Mouse (Mus musculus) bone marrow, adult 2 months (tissue): ENCODE data around the gene Rps9. TPM values are rescaled to one million over a fixed set of nuclear protein-coding genes. Genes with fewer than 3 reads are reported as not detected.

Experiments used
- H3K27ac ChIP-seq: fragments of 200-500 bp; 2 replicates; pipeline ENCODE4 v1.5.1; 2012; ENCODE audit warnings: low read depth, mild to moderate bottlenecking, control low read depth, inconsistent platforms, low read length; ENCODE audit not compliant: control insufficient read depth, poor library complexity, insufficient read depth
- H3K4me1 ChIP-seq: fragments of 200-500 bp; 2 replicates; pipeline ENCODE4 v1.6.1; 2011; ENCODE audit warnings: low read length; ENCODE audit not compliant: control insufficient read depth, insufficient read depth
- H3K4me3 ChIP-seq: fragments of 200-500 bp; replicated peaks from 2 replicates; pipeline ENCODE3; 2011; ENCODE audit warnings: mild to moderate bottlenecking, low read depth, low read length, control low read depth; ENCODE audit not compliant: control insufficient read depth
- CTCF ChIP-seq: fragments of 200-500 bp; IDR thresholded peaks from 2 replicates; pipeline ENCODE4 v1.5.1; 2011; ENCODE audit warnings: low read length, control low read depth; ENCODE audit not compliant: control insufficient read depth, insufficient read depth
- POLR2A ChIP-seq: fragments of 200-500 bp; IDR thresholded peaks from 2 replicates; pipeline ENCODE4 v1.6.1; 2011; ENCODE audit warnings: low read depth, mild to moderate bottlenecking, control low read depth, low read length, borderline replicate concordance; ENCODE audit not compliant: control insufficient read depth
- WGBS: fragments of 180-500 bp; shearing (Covaris S2); methylation state at CpG from one replicate; pipeline ENCODE4 v1.1.7; 2018; 5-methylcytosine and 5-hydroxymethylcytosine counted together
- polyA plus RNA-seq: library from polyadenylated mRNA; stranded (reverse); fragments of >200 nt; gene quantifications from 2 replicates; pipeline ENCODE4 v1.2.4, GENCODE M21; 2011; ENCODE audit warnings: low replicate concordance; ENCODE audit not compliant: missing spikeins, insufficient read depth, insufficient read length

Rps9 gene
- polyA plus RNA-seq = 3,380 and 3,507 TPM in 2 replicates

DNA sequence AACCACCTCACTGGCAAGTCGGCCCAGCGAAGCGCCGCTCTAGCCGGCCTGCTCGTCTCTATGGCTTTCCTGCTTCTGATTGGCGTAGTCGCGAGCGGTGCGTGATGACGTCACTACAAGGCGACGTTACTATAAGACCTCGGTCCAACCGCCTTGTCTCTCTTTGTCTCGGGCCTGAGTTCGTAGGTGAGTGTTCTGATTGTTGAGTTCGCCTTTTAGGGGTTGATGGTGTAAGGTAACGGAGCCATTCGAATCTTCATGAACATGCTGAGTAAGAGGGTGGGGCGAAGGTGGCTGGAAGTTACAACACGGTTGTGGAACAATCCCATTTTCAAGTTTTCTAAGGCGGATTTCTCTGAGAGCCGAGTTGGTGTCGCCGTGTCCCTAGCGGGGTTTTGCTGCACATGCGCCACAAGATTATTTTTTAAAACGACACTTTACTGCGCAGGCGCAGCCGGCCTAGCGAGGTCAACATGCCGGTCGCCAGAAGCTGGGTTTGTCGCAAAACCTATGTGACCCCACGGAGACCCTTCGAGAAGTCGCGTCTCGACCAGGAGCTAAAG, at the start of gene Rps9:
Gene Rps9, plus strand, starts transcription at position 115 of the 563 bp plus-strand sequence.
- no peak for TF ChIP-seq CTCF
- TF ChIP-seq POLR2A = peak; percentile 74
- Histone ChIP-seq H3K4me1 (peaks cover 2% of the 10 kb centered on the region; the same call in 1 of the 2 replicates), H3K27ac (peak within 1 kb of the TSS; percentile 85), H3K4me3 (peak within 1 kb of the TSS; percentile 95)
- 1% methylated on average over 42 of the region's 42 CpGs for WGBS

DNA sequence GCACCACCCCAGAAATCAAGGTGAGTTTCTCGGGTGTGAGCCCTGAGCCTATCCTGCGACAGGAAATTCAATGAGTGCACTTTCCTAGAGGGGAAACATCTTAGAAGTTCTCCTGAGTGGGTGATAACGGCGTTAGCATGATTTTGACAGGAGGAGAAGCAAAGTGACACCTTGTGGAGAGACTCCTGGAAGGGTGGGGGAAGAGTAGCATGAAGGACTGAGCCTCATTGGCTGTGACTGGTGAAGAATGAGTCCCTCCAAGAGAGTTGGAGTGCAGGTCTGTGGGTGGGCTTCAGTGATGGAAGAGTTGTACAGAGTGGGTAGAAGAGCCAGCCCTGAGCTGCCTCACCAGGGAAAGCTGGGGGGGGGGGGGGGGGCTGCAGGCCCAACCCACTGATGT, 46.8 kb upstream of the Rps9 start:
- no peak overlapping the region for H3K27ac ChIP-seq
- no peak for TF ChIP-seq CTCF
- no peak for TF ChIP-seq POLR2A
- 92% methylated on average over 4 of the region's 4 CpGs for WGBS

DNA sequence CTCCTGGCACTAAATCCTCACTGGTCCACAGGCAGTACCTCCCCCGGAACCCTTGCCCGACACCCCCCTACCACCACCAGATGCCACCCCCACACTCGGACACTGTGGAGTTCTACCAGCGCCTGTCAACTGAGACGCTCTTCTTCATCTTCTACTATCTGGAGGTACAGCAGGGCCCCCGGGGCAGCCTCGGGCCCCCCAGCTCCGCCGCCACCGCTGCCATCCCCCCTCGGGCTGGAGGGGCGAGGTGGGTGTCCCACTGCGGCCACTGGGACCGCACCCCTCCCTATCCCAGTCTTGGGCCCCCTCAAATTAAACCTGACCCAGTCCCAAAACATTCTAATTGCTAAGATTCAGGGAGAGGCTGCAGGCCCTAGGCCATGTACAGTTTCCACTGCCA, 45.2 kb upstream of the Rps9 start:
- H3K27ac ChIP-seq = no peak overlapping the region
- H3K4me3 ChIP-seq = no peak overlapping the region
- no peak for TF ChIP-seq POLR2A
- no peak for TF ChIP-seq CTCF
- 91% methylated on average over 14 of the region's 14 CpGs for WGBS
- H3K4me1 ChIP-seq = no peaks in the 10 kb centered on the region; the same call in 1 of the 2 replicates

More for the DNA sequence above, 46.8 kb upstream of the Rps9 start:
- Histone ChIP-seq H3K4me3 (no peak overlapping the region), H3K4me1 (no peaks in the 10 kb centered on the region; the same call in 1 of the 2 replicates)

DNA sequence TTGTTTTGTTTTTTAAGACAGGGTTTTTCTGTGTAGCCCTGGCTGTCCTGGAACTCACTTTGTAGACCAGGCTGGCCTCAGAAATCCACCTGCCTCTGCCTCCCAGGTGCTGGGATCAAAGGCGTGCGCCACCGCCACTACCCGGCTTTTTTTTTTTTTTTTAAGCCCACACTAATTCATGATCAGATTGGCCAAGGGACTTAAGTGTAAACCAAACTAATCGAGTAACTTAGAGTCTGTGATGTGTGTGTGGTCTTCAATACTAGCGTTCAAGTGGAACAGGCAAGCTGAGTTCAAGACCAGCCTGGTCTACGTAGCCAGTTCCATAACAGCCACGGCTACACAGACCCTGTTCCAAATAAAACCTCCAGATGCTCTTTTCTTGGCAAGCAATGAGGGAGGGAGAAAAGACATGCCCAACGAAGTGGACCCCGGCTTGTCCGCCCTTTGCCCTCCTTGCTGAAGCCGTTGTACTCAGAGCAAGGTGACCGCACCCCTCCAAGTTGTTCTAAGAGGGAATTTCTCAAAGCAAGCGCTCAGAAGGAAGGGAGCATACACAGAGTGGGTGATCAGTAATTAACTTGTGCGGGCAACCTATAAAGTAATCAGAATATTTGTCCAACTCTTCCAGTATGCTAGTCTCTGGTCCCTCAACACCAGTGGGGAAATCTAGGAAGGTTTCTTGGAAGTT, 39.1 kb upstream of the Rps9 start:
- 26% methylated on average over 15 of the region's 15 CpGs for WGBS

DNA sequence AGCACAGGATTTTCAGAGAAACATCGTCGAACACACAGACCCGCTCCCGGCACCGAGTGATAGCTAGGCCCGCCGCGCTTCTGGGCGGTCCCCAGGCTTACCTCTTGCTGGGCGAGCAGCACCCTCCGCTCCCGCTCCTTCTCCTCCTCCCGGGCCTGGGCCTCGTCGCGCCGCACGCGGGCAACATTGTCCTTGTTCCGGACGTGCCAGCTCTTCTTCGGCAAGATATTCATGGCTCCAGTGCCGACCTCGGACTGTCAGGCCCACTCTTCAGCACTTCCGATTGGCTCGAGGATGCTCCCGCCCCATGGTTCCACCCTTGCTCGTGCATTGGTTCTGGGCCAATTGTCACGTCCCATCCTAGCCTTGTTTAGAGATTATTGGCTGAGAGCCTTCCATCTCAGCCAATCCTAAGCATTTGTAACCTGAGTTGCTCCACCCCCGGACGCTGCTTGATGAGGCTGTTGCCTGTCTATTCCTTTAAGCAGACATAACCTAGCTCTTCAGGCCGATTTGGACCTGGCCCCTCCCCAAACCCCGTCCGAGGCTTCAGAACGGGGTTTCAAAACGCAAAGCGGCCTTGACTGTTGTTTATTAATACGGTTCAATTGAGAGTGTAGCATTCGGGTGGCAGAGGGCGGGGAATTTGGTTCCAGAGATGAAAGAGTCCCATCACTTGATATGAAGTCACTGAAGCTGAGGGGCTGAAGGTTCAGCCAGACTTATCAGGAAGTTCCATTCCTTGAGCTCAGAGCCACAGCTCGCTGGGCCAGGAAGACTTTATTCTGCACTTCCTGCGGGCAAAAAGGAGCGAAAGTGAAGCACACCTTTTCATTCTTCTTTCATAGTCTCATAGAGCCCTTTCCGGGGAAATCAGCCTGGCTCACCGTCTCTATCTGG, 38.3 kb upstream of the Rps9 start, which contains the start of gene Leng1:
Gene Leng1, minus strand, starts transcription at position 626 of the 900 bp plus-strand sequence.
- Histone ChIP-seq H3K4me1 (peaks cover 3% of the 10 kb centered on the region; the same call in 1 of the 2 replicates), H3K27ac (peak within 1 kb of the TSS; percentile 80), H3K4me3 (peak within 1 kb of the TSS; percentile 86)
- peak; percentile 84 for TF ChIP-seq POLR2A
- no peak for TF ChIP-seq CTCF
- 2% methylated on average over 45 of the region's 45 CpGs for WGBS

More for the DNA sequence above, 39.1 kb upstream of the Rps9 start:
- peak overlapping the region; percentile 80 for H3K27ac ChIP-seq
- H3K4me1 ChIP-seq = peaks cover 3% of the 10 kb centered on the region; the same call in 1 of the 2 replicates
- TF ChIP-seq POLR2A (no peak), CTCF (no peak)
- H3K4me3 ChIP-seq = peak overlapping the region; percentile 86

DNA sequence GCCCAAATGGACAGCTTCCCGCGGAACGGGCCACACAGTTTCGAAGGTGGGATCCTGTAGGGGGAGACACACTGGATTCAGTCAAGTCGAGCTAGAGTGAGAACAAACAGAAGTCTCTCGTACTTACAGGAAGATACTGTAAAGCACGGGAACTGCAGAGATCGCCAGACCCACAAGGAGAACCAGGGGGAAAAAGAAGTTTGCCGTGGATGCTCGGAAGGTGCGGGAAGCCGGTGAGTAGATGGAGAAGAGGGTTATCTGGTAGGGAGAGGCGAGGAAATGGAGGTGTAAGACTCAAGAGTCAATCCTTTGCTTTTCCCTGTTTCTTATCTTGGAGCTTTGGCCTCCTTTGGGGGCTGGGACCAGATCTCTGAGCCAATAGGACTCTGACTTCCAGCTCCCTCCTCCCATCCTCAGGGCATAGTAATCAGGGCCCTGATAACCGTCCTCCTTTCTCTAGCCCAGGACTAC, 36.8 kb upstream of the Rps9 start:
- no peak overlapping the region for H3K4me3 ChIP-seq
- no peak for TF ChIP-seq POLR2A
- TF ChIP-seq CTCF = no peak
- 36% methylated on average over 14 of the region's 14 CpGs for WGBS
- no peak overlapping the region for H3K27ac ChIP-seq
- peaks cover 3% of the 10 kb centered on the region; the same call in 1 of the 2 replicates for H3K4me1 ChIP-seq

DNA sequence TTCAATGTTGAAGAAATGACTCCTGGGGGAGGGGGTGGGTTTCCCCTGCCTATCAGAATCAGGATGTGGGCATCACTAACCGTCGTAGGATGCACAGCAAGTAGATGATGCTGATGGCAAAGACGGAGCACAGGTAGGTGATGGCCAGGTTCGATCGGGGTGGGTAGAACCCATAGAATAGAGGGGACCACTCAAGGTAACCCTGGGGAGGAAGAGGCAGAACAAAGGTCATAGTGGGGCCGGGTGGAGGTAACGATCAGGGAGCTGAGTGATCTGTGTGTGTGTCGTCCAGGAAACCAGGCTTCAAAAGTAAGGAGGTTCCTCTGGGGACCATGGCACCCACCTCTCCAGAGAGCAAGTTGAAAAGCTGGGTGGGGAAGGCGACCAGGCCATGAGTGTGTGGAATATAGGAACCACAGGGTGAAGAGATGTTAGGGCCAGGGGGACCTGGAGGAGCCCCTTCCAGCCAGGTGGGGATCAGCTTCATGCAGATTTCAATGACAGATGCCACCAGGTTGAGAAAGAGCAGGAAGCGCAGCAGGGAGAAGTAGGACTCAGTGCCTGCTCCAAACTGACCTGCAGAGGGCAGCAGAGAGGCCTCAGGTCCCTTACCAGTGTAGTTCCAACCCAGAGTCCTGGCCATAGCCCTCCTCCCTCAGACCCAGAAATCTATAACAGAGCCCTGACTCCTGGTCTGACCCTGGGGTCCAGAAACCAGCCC, 29.1 kb upstream of the Rps9 start:
- 60% methylated on average over 10 of the region's 10 CpGs for WGBS
- H3K4me1 ChIP-seq = no peaks in the 10 kb centered on the region; the same call in 1 of the 2 replicates
- H3K4me3 ChIP-seq = no peak overlapping the region
- TF ChIP-seq POLR2A (no peak), CTCF (peak; percentile 98)
- H3K27ac ChIP-seq = no peak overlapping the region

DNA sequence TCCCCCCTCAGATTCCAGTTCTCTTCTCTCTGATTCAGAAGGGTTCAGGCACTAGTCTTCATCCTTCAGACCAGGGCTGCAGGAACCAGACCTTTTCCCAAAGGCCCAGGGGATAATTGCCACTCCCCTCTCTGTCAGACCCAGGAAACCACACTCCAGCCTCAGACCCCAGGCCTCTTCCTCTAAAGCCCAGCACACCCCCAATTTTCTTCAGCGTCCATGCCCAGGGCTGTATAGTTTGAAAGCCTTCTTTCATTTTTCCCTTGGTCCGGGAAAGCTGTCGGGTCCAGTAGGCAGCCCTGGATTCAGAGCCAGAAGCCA, 28.6 kb upstream of the Rps9 start:
- 67% methylated on average over 3 of the region's 3 CpGs for WGBS
- TF ChIP-seq CTCF (no peak), POLR2A (no peak)
- Histone ChIP-seq H3K4me3 (no peak overlapping the region), H3K4me1 (no peaks in the 10 kb centered on the region; the same call in 1 of the 2 replicates), H3K27ac (no peak overlapping the region)
